10 mouse cellular contexts compared by ENCODE assay signal in genomic region chr4:127989347-127989995, GRCm38 (mm10). TPM values are rescaled to one million over a fixed set of nuclear protein-coding genes. Genes with fewer than 3 reads are reported as not detected.
DNase-seq lines count a peak whose midpoint lies in the region; ATAC-seq lines count a peak whose summit lies in the region.
"Had no signal": no experiment of that assay in that cellular context is flagged by ENCODE, and none has a peak within 500 bp of the region (broad histone marks: within the 10 kb centered on the region; RNA-seq: fewer than 3 reads in every experiment).

No protein-coding gene starts in this region.

- no peak overlapping the region for H3K27ac ChIP-seq in kidney, embryonic 15.5 days
- no peak overlapping the region for H3K27ac ChIP-seq in forebrain, embryonic 14.5 days (ENCODE audit: low read depth, low read length)

- WGBS in kidney, embryonic 15.5 days, result 11% methylated on average over 18 of the region's 18 CpGs
- WGBS in forebrain, embryonic 14.5 days, result 6% methylated on average over 18 of the region's 18 CpGs

- H3K9ac ChIP-seq in kidney, embryonic 15.5 days, result no peak overlapping the region
- H3K9ac ChIP-seq in forebrain, embryonic 14.5 days (ENCODE audit: low read length), result peak overlapping the region; percentile 84

- peaks cover 22% of the 10 kb centered on the region for H3K4me1 ChIP-seq in kidney, embryonic 15.5 days
- H3K4me1 ChIP-seq in forebrain, embryonic 14.5 days (ENCODE audit: control insufficient read depth, insufficient read depth, low read length), result peaks cover 13% of the 10 kb centered on the region

- H3K27me3 ChIP-seq in kidney, embryonic 15.5 days, result peaks cover 72% of the 10 kb centered on the region
- H3K27me3 ChIP-seq in forebrain, embryonic 14.5 days (replicated peaks; ENCODE audit: control insufficient read depth, insufficient read depth, low read length), result 0 out of 2 replicates have a peak, but pooled peaks cover 8% of the 10 kb centered on the region

- ATAC-seq in kidney, embryonic 15.5 days (replicated peaks; ENCODE audit: low FRiP score), result no peak
- ATAC-seq in forebrain, embryonic 14.5 days, result no peak

- H3K4me3 ChIP-seq in kidney, embryonic 15.5 days (replicated peaks), result 0 out of 2 replicates have a peak overlapping the region, but pooled peaks have one; percentile 46
- peak overlapping the region; percentile 65 for H3K4me3 ChIP-seq in forebrain, embryonic 14.5 days (ENCODE audit: low read depth, low read length)

- 0 out of 2 replicates have a peak overlapping the region, but pooled peaks have one; percentile 80 for H3K4me2 ChIP-seq in kidney, embryonic 15.5 days
- H3K4me2 ChIP-seq in forebrain, embryonic 14.5 days (ENCODE audit: low read length), result peak overlapping the region; percentile 83

- intact Hi-C loops in heart, postnatal 14 days (cut with DNase I), result no loop called here

- no peak for DNase-seq in kidney, adult 11 months
- peak; percentile 60 for DNase-seq in forebrain, embryonic 14.5 days (ENCODE audit: low spot score)
- DNase-seq in left cerebral cortex, adult 18-20 months (ENCODE audit: low spot score in 2 of 2), result peak; percentile 65 to 75
- peak; percentile 72 for DNase-seq in right cerebral cortex, adult 18-20 months
- no peak for DNase-seq in thymus, postnatal 36 days
- DNase-seq in heart, postnatal 14 days, result no peak
- no peak for DNase-seq in lung, postnatal 14 days

- H3K9me3 ChIP-seq in kidney, embryonic 15.5 days (replicated peaks), result no peaks in the 10 kb centered on the region
- no peaks in the 10 kb centered on the region for H3K9me3 ChIP-seq in forebrain, embryonic 14.5 days (replicated peaks; ENCODE audit: control insufficient read depth, low read length)

- H3K36me3 ChIP-seq in kidney, embryonic 15.5 days, result no peaks in the 10 kb centered on the region
- H3K36me3 ChIP-seq in forebrain, embryonic 14.5 days (ENCODE audit: control insufficient read depth, insufficient read depth, low read length), result no peaks in the 10 kb centered on the region

RNA-seq across cellular contexts. Expression of gene Csmd2, which starts 1.8 kb away (rescaled TPM):
- 0.18 and 0.23 TPM in 2 replicates for polyA plus RNA-seq in kidney, embryonic 15.5 days (2015; fragmentation: Nextera tagmentation; extraction: Ambion mirVana)
- 3.2 and 4.7 TPM in 2 replicates for polyA plus RNA-seq in forebrain, embryonic 14.5 days (2014; fragmentation: Nextera tagmentation; extraction: Ambion mirVana)
- total RNA-seq in left cerebral cortex, adult 18-20 months (2021), result 10 to 100 TPM; 42.9 to 48.6 TPM
- total RNA-seq in heart, postnatal 14 days (2021), result under 1 TPM; 0.12 to 0.17 TPM

RNA-seq across cellular contexts. Expression of gene CK137956, which starts 18.7 kb away (rescaled TPM):
- polyA plus RNA-seq in kidney, embryonic 15.5 days (2015; fragmentation: Nextera tagmentation; extraction: Ambion mirVana), result not detected in 2 replicates
- 0.27 and 0.50 TPM in 2 replicates for polyA plus RNA-seq in forebrain, embryonic 14.5 days (2014; fragmentation: Nextera tagmentation; extraction: Ambion mirVana)
- 1 to 10 TPM in 1 of 2 experiments, under 1 TPM in 1; 0.86 to 1.2 TPM for total RNA-seq in left cerebral cortex, adult 18-20 months (2021)
- not detected for total RNA-seq in heart, postnatal 14 days (2021)
- polyA plus RNA-seq: limb, embryonic 11.5 days; spleen, adult 2 months had no signal

Comparison
In these comparisons a context has a peak if more than half of its experiments do, and no peak if none do; other contexts are left out.
1. DNase-seq: peak in forebrain, embryonic 14.5 days (single experiment), left cerebral cortex, adult 18-20 months (2 of 2) and right cerebral cortex, adult 18-20 months (single experiment); none in kidney, adult 11 months (single experiment), thymus, postnatal 36 days (0 of 2), heart, postnatal 14 days (0 of 2) and lung, postnatal 14 days (single experiment).
2. RNA of gene Csmd2, which starts 1.8 kb away (total RNA-seq): 42.9 to 48.6 TPM in left cerebral cortex, adult 18-20 months; 0.12 to 0.17 TPM in heart, postnatal 14 days; every median in the first group is over 10 times any median in the second.